Comparison of ENCODE assay signal across 8 mouse cellular contexts in the genomic region with DNA sequence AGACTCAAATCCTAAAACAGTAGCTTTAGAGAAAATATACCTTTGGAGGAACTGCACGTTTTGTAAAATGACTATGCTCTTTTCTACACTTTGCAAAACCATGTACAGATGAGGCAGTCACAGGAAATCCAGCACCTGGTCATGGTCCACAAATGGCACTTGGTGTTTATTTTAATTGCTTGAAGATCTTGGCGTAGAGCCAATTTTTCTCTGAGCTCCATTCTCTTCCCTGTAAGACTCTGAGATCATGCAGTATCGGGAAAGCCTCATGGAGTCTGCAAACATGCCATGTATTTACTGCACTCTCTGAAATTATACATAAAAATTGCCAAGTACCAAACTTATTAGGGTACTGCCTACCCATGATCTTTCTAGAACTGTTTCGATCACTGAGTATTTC.
A peak's percentile ranks its signal among the peaks of the same experiment; 100 is the strongest.
DNase-seq lines count a peak whose midpoint lies in the region; ATAC-seq and TF ChIP-seq lines count a peak whose summit lies in the region.

No protein-coding gene starts in this region.

- H3K9me3 ChIP-seq in MEL (replicated peaks; ENCODE audit: insufficient read depth, low read length), result no peaks in the 10 kb centered on the region
- H3K9me3 ChIP-seq in forebrain, embryonic 13.5 days (replicated peaks), result no peaks in the 10 kb centered on the region

- no peak overlapping the region for H3K9ac ChIP-seq in MEL (ENCODE audit: control insufficient read depth, low read depth, low read length, poor library complexity, severe bottlenecking)
- H3K9ac ChIP-seq in forebrain, embryonic 13.5 days, result no peak overlapping the region

- ATAC-seq in forebrain, embryonic 13.5 days, result peak; percentile 87; the same call in 1 of the 2 replicates

- no peak for TF ChIP-seq CTCF in MEL (IDR thresholded peaks at IDR 0.05 in 2 of 3, conservative IDR thresholded peaks at IDR 0.05 in 1 of 3; ENCODE audit: control insufficient read depth in 1 of 3, insufficient read depth in 1 of 3, low read depth in 2 of 3, low read length in 3 of 3, poor library complexity in 1 of 3, severe bottlenecking in 1 of 3)
- TF ChIP-seq CTCF in thymus, adult 2 months (IDR thresholded peaks at IDR 0.05; ENCODE audit: borderline replicate concordance, control insufficient read depth, extremely low read depth, insufficient read depth, low read length, poor library complexity), result no peak

- no peaks in the 10 kb centered on the region; a peak in 1 of 4 replicates for H3K27me3 ChIP-seq in MEL (ENCODE audit: control insufficient read depth in 1 of 2, insufficient read depth in 2 of 2, low read length in 2 of 2)
- no peaks in the 10 kb centered on the region for H3K27me3 ChIP-seq in forebrain, embryonic 13.5 days
- no peaks in the 10 kb centered on the region for H3K27me3 ChIP-seq in thymus, adult 2 months (ENCODE audit: control insufficient read depth, insufficient read depth, low read length)

- DNase-seq in heart, adult 9 months (ENCODE audit: low spot score in 2 of 2), result peak; percentile 8 to 28
- no peak for DNase-seq in heart, adult 11 months
- DNase-seq in MEL (ENCODE audit: low read depth, low spot score), result peak; percentile 16
- peak; percentile 18 to 42 for DNase-seq in kidney, postnatal 36 days
- no peak for DNase-seq in thymus, adult 2 months
- DNase-seq in thymus, postnatal 25 days, result no peak
- no peak for DNase-seq in T-cell, adult 2 months (ENCODE audit: low spot score)

- H3K79me2 ChIP-seq in MEL (ENCODE audit: control insufficient read depth, insufficient read depth, low read length, poor library complexity), result no peaks in the 10 kb centered on the region

- H3K27ac ChIP-seq in MEL (ENCODE audit: control insufficient read depth, low read depth, low read length), result no peak overlapping the region
- peak overlapping the region; percentile 11; the same call in 1 of the 2 replicates for H3K27ac ChIP-seq in forebrain, embryonic 13.5 days
- H3K27ac ChIP-seq in thymus, adult 2 months (ENCODE audit: control insufficient read depth, insufficient read depth, low read length), result no peak overlapping the region

- TF ChIP-seq EP300 in MEL (IDR thresholded peaks at IDR 0.05; ENCODE audit: low read depth in 1 of 2, low read length in 2 of 2), result no peak

- H3K4me1 ChIP-seq in MEL (ENCODE audit: control insufficient read depth in 1 of 2, insufficient read depth in 2 of 2, low read length in 2 of 2), result no peaks in the 10 kb centered on the region
- peaks cover 8% of the 10 kb centered on the region; the same call in 1 of the 2 replicates for H3K4me1 ChIP-seq in forebrain, embryonic 13.5 days
- no peaks in the 10 kb centered on the region for H3K4me1 ChIP-seq in thymus, adult 2 months (replicated peaks; ENCODE audit: control insufficient read depth, insufficient read depth, low read length)

- no peak for TF ChIP-seq POLR2A in MEL (IDR thresholded peaks at IDR 0.05; ENCODE audit: control insufficient read depth in 1 of 2, insufficient read depth in 1 of 2, low read depth in 1 of 2, low read length in 2 of 2, poor library complexity in 1 of 2)
- TF ChIP-seq POLR2A in thymus, adult 2 months (IDR thresholded peaks at IDR 0.05; ENCODE audit: control insufficient read depth, extremely low read depth, insufficient read depth, low read length, poor library complexity), result no peak

- WGBS in forebrain, embryonic 13.5 days, result 62% methylated on average over 4 of the region's 4 CpGs
- 66% methylated on average over 4 of the region's 4 CpGs for WGBS in thymus, adult 2 months

- TF ChIP-seq RAD21 in MEL (IDR thresholded peaks at IDR 0.05; ENCODE audit: low read depth, low read length), result no peak

- H3K36me3 ChIP-seq in MEL (ENCODE audit: control insufficient read depth in 1 of 2, insufficient read depth in 2 of 2, low read length in 2 of 2), result no peaks in the 10 kb centered on the region
- no peaks in the 10 kb centered on the region for H3K36me3 ChIP-seq in forebrain, embryonic 13.5 days (ENCODE audit: poor library complexity, severe bottlenecking)
- no peaks in the 10 kb centered on the region for H3K36me3 ChIP-seq in thymus, adult 2 months (ENCODE audit: control insufficient read depth, insufficient read depth, low read length)

- H3K4me3 ChIP-seq in MEL (ENCODE audit: control insufficient read depth in 1 of 2, insufficient read depth in 1 of 2, low read depth in 2 of 2, low read length in 2 of 2), result no peak overlapping the region
- no peak overlapping the region for H3K4me3 ChIP-seq in forebrain, embryonic 13.5 days
- no peak overlapping the region for H3K4me3 ChIP-seq in thymus, adult 2 months (ENCODE audit: control insufficient read depth, insufficient read depth, low read length)

- H3K4me2 ChIP-seq in forebrain, embryonic 13.5 days, result no peak overlapping the region

TF ChIP-seq in MEL, 35 proteins besides CTCF, POLR2A, EP300 and RAD21:
- TF ChIP-seq USF1 (IDR thresholded peaks at IDR 0.05; ENCODE audit: low read depth, low read length) (no peak), ZKSCAN1 (IDR thresholded peaks at IDR 0.05; ENCODE audit: low read depth, low read length) (no peak), POLR2AphosphoS5 (IDR thresholded peaks at IDR 0.05; ENCODE audit: borderline replicate concordance, low read depth, low read length) (no peak), SIN3A (IDR thresholded peaks at IDR 0.05; ENCODE audit: low read length) (no peak), SMC3 (IDR thresholded peaks at IDR 0.05; ENCODE audit: low read depth, low read length) (no peak), ZC3H11A (IDR thresholded peaks at IDR 0.05; ENCODE audit: low read depth, low read length) (no peak), NELFE (IDR thresholded peaks at IDR 0.05; ENCODE audit: low read depth, low read length) (no peak), UBTF (IDR thresholded peaks at IDR 0.05; ENCODE audit: borderline replicate concordance, insufficient read depth, low read depth, low read length) (no peak), MEF2A (IDR thresholded peaks at IDR 0.05; ENCODE audit: extremely low read depth, insufficient replicate concordance, low read depth, low read length, poor library complexity, severe bottlenecking) (no peak), CHD1 (IDR thresholded peaks at IDR 0.05; ENCODE audit: low read depth, low read length) (no peak), CHD2 (IDR thresholded peaks at IDR 0.05; ENCODE audit: low read length) (no peak), POLR2AphosphoS2 (IDR thresholded peaks at IDR 0.05; ENCODE audit: low read length) (no peak), TBP (IDR thresholded peaks at IDR 0.05; ENCODE audit: low read depth, low read length) (no peak), GATA1 (IDR thresholded peaks at IDR 0.05; ENCODE audit: low read depth, low read length) (no peak), MYB (IDR thresholded peaks at IDR 0.05; ENCODE audit: low read depth, low read length) (no peak), MAFK (IDR thresholded peaks at IDR 0.05; ENCODE audit: borderline replicate concordance, low read depth, low read length) (no peak), USF2 (IDR thresholded peaks at IDR 0.05; ENCODE audit: borderline replicate concordance in 1 of 2, insufficient read depth in 1 of 2, low read depth in 1 of 2, low read length in 2 of 2) (no peak)

Comparison
In these comparisons a context has a peak if more than half of its experiments do, and no peak if none do; other contexts are left out.
1. DNase-seq: peak in heart, adult 9 months (2 of 2), MEL (single experiment) and kidney, postnatal 36 days (2 of 2); none in heart, adult 11 months (single experiment), thymus, adult 2 months (single experiment), thymus, postnatal 25 days (single experiment) and T-cell, adult 2 months (single experiment).